Mouse (Mus musculus) heart, adult 2 months (tissue): ENCODE measurements around the gene Ehbp1. TPM values are rescaled to one million over a fixed set of nuclear protein-coding genes. Genes with fewer than 3 reads are reported as not detected.

Experiments used
- DNase-seq, 2 experiments: peaks; one replicate each; pipeline ENCODE4 v3.0.0; 2021
- H3K27ac ChIP-seq: fragments of 200-600 bp; 2 replicates; pipeline ENCODE4 v1.8.1; 2022
- H3K27me3 ChIP-seq: fragments of 200-500 bp; 2 replicates; pipeline ENCODE4 v1.6.1; 2012; ENCODE audit warnings: mild to moderate bottlenecking, low read length, inconsistent platforms, mixed read lengths; ENCODE audit not compliant: control insufficient read depth, insufficient read depth
- H3K36me3 ChIP-seq: fragments of 200-500 bp; 2 replicates; pipeline ENCODE4 v1.6.1; 2012; ENCODE audit warnings: low read length, inconsistent platforms; ENCODE audit not compliant: control insufficient read depth, insufficient read depth
- H3K4me1 ChIP-seq: fragments of 200-500 bp; 2 replicates; pipeline ENCODE4 v1.6.1; 2011; ENCODE audit warnings: low read length; ENCODE audit not compliant: control insufficient read depth, insufficient read depth
- H3K4me3 ChIP-seq: fragments of 200-600 bp; 2 replicates; pipeline ENCODE4 v1.8.1; 2022
- H3K79me2 ChIP-seq: fragments of 200-500 bp; replicated peaks from 2 replicates; pipeline ENCODE4 v1.6.1; 2012; ENCODE audit warnings: mild to moderate bottlenecking, inconsistent platforms, low read length, moderate library complexity, mixed read lengths; ENCODE audit not compliant: control insufficient read depth, insufficient read depth
- H3K9ac ChIP-seq: fragments of 200-500 bp; 2 replicates; pipeline ENCODE4 v1.6.1; 2012; ENCODE audit warnings: low read depth, mild to moderate bottlenecking, control low read depth, inconsistent platforms, low read length, mixed read lengths
- CTCF ChIP-seq: fragments of 200-600 bp; IDR thresholded peaks from 2 replicates; pipeline ENCODE4 v1.8.1; 2022; ENCODE audit warnings: antibody characterized with exemption, mild to moderate bottlenecking, moderate library complexity
- EP300 ChIP-seq: fragments of 200-500 bp; IDR thresholded peaks from 2 replicates; pipeline ENCODE4 v1.6.1; 2011; ENCODE audit warnings: low read depth, low read length, control low read depth; ENCODE audit not compliant: insufficient read depth
- POLR2A ChIP-seq: fragments of 200-500 bp; IDR thresholded peaks from 2 replicates; pipeline ENCODE4 v1.6.1; 2011; ENCODE audit warnings: mild to moderate bottlenecking, low read depth, low read length, control low read depth; ENCODE audit not compliant: insufficient read depth
- WGBS: fragments of 180-500 bp; shearing (Covaris S2); methylation state at CpG from one replicate; pipeline ENCODE4 v1.1.7; 2018; 5-methylcytosine and 5-hydroxymethylcytosine counted together
- intact Hi-C: fragments of 180-260 bp; cut with DNase I; formaldehyde crosslinking; loops from one replicate; pipeline ENCODE4 v1.15.1; 2025
- polyA plus RNA-seq: library from polyadenylated mRNA; depleted of rRNA; stranded (reverse); fragments of >200 nt; gene quantifications from 2 replicates; pipeline ENCODE4 v1.2.3, GENCODE M21; 2012
- total RNA-seq, 2 experiments: library from RNA; stranded (reverse); gene quantifications; 2 replicates each; pipeline ENCODE4 v1.2.3; 2021

The Ehbp1 gene
- total and polyA plus RNA-seq, 3 experiments: 21.3 to 133 (median 111) TPM

- intact Hi-C loops: no loop called here
- DNase-seq: peak; percentile 40 to 52
- peaks cover 1% of the 10 kb centered on the region; the same call in 1 of the 2 replicates for H3K4me1 ChIP-seq
- no peak overlapping the region for H3K9ac ChIP-seq
- TF ChIP-seq POLR2A (no peak), EP300 (no peak)
- H3K79me2 ChIP-seq: no peaks in the 10 kb centered on the region
- H3K36me3 ChIP-seq: no peaks in the 10 kb centered on the region; the same call in 1 of the 2 replicates
- no peak overlapping the region for H3K4me3 ChIP-seq
- no peak overlapping the region for H3K27ac ChIP-seq
- H3K27me3 ChIP-seq: no peaks in the 10 kb centered on the region
These were observed 95.0 kb downstream of the Ehbp1 start for GRCm38 (mm10) chr11:22247069-22247468.

- Histone ChIP-seq H3K27me3 (no peaks in the 10 kb centered on the region), H3K4me3 (no peak overlapping the region), H3K27ac (no peak overlapping the region), H3K9ac (no peak overlapping the region), H3K36me3 (no peaks in the 10 kb centered on the region), H3K79me2 (no peaks in the 10 kb centered on the region; the same call in 1 of the 2 replicates), H3K4me1 (0 out of 2 replicates have a peak, but pooled peaks cover 1% of the 10 kb centered on the region)
- TF ChIP-seq EP300 (no peak), POLR2A (no peak), CTCF (no peak)
- no peak for DNase-seq
- intact Hi-C loops: no loop called here
- 75% methylated on average over 5 of the region's 5 CpGs for WGBS
These were observed 106.5 kb downstream of the Ehbp1 start for GRCm38 (mm10) chr11:22235558-22235957.

- no peak overlapping the region for H3K9ac ChIP-seq
- no peaks in the 10 kb centered on the region; the same call in 1 of the 2 replicates for H3K79me2 ChIP-seq
- WGBS: 59% methylated on average over 1 of the region's 1 CpGs
- H3K4me1 ChIP-seq: 0 out of 2 replicates have a peak, but pooled peaks cover 1% of the 10 kb centered on the region
- no peak overlapping the region for H3K4me3 ChIP-seq
- intact Hi-C loops: no loop called here
- H3K27ac ChIP-seq: no peak overlapping the region
- H3K36me3 ChIP-seq: no peaks in the 10 kb centered on the region
- TF ChIP-seq POLR2A: no peak
- peak; percentile 50 for TF ChIP-seq CTCF
- no peak for DNase-seq
- H3K27me3 ChIP-seq: no peaks in the 10 kb centered on the region
These were observed 107.4 kb downstream of the Ehbp1 start for GRCm38 (mm10) chr11:22234739-22235138.

GRCm38 (mm10) chr11:22230906-22231305, 111.2 kb downstream of the Ehbp1 start:
- 87% methylated on average over 6 of the region's 6 CpGs for WGBS
- H3K4me1 ChIP-seq: 0 out of 2 replicates have a peak, but pooled peaks cover 1% of the 10 kb centered on the region
- H3K27me3 ChIP-seq: no peaks in the 10 kb centered on the region
- H3K27ac ChIP-seq: no peak overlapping the region
- DNase-seq: no peak
- H3K79me2 ChIP-seq: no peaks in the 10 kb centered on the region; the same call in 1 of the 2 replicates
- H3K4me3 ChIP-seq: no peak overlapping the region
- H3K9ac ChIP-seq: no peak overlapping the region
- TF ChIP-seq CTCF (no peak), POLR2A (no peak), EP300 (no peak)
- H3K36me3 ChIP-seq: no peaks in the 10 kb centered on the region
- intact Hi-C loops: no loop called here

DNA sequence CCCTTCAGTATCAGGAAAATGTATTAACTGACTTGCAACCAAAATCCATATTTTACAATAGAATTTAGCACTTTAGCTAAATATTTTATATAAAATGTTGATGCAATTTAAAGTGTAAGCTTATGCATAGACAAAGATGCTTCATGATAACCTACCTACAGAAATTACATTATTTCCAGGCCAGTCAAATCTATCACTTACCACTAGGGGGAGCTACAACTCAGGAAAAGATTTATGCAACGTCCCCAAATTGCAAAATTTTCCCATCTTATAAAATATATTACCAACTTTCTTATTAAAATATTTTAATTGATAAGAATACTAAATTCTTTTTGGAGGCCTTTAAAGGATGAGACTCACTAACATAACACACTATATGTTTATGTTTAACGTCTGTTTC, 116.5 kb downstream of the Ehbp1 start:
- WGBS: 45% methylated on average over 2 of the region's 2 CpGs
- intact Hi-C loops: loop anchor here (1.0 to 5.0 kb wide), 4 partner anchors 212 to 732 kb away; partner anchors contain the start of gene Tmem17
- no peak for DNase-seq

GRCm38 (mm10) chr11:22218222-22218621, 123.9 kb downstream of the Ehbp1 start:
- Histone ChIP-seq H3K27ac (no peak overlapping the region), H3K27me3 (no peaks in the 10 kb centered on the region), H3K4me3 (no peak overlapping the region), H3K79me2 (no peaks in the 10 kb centered on the region), H3K4me1 (no peaks in the 10 kb centered on the region), H3K9ac (no peak overlapping the region), H3K36me3 (no peaks in the 10 kb centered on the region)
- WGBS: 84% methylated on average over 2 of the region's 2 CpGs
- intact Hi-C loops: no loop called here
- no peak for DNase-seq
- TF ChIP-seq EP300 (no peak), POLR2A (no peak), CTCF (no peak)

More for the DNA sequence above, 116.5 kb downstream of the Ehbp1 start:
- Histone ChIP-seq H3K27me3 (no peaks in the 10 kb centered on the region), H3K4me1 (no peaks in the 10 kb centered on the region), H3K36me3 (no peaks in the 10 kb centered on the region), H3K4me3 (no peak overlapping the region), H3K9ac (no peak overlapping the region), H3K27ac (no peak overlapping the region), H3K79me2 (no peaks in the 10 kb centered on the region)
- TF ChIP-seq EP300 (no peak), CTCF (peak; percentile 93)
